Mouse (Mus musculus) cortical plate, adult 2 months (tissue): ENCODE data around the gene Rps23. TPM values are rescaled to one million over a fixed set of nuclear protein-coding genes. Genes with fewer than 3 reads are reported as not detected.
A peak's percentile ranks its signal among the peaks of the same experiment; 100 is the strongest.

Experiments
- H3K27ac ChIP-seq: fragments of 200-500 bp; 2 replicates; pipeline ENCODE4 v1.5.1; 2012; ENCODE audit warnings: low read length, control low read depth, inconsistent platforms; ENCODE audit not compliant: insufficient read depth
- H3K4me1 ChIP-seq: fragments of 200-500 bp; 2 replicates; pipeline ENCODE4 v1.6.1; 2011; ENCODE audit warnings: low read length; ENCODE audit not compliant: control insufficient read depth, insufficient read depth
- H3K4me3 ChIP-seq: fragments of 200-500 bp; 2 replicates; pipeline ENCODE4 v1.5.1; 2011; ENCODE audit warnings: mild to moderate bottlenecking, low read length, control low read depth; ENCODE audit not compliant: insufficient read depth
- CTCF ChIP-seq: fragments of 200-500 bp; IDR thresholded peaks from 2 replicates; pipeline ENCODE4 v1.5.1; 2011; ENCODE audit warnings: mild to moderate bottlenecking, control low read depth, low read length; ENCODE audit not compliant: insufficient read depth; ENCODE audit errors: extremely low read depth
- POLR2A ChIP-seq: fragments of 200-500 bp; IDR thresholded peaks from 2 replicates; pipeline ENCODE4 v1.6.1; 2011; ENCODE audit warnings: mild to moderate bottlenecking, low read length, control low read depth; ENCODE audit not compliant: insufficient read depth; ENCODE audit errors: extremely low read depth
- polyA plus RNA-seq: library from polyadenylated mRNA; depleted of rRNA; stranded (reverse); fragments of >200 nt; gene quantifications from 2 replicates; pipeline ENCODE4 v1.2.3, GENCODE M21; 2012; rRNA removed

Gene Rps23
- polyA plus RNA-seq, result 586 and 626 TPM in 2 replicates

GRCm38 (mm10) chr13:90922751-90923612 lies at the start of gene Rps23:
TSS of gene Rps23 (plus strand) at chr13:90922958.
- TF ChIP-seq CTCF (no peak), POLR2A (peak; percentile 83)
- Histone ChIP-seq H3K27ac (peak within 1 kb of the TSS; percentile 99), H3K4me3 (peak within 1 kb of the TSS; percentile 84), H3K4me1 (no peaks in the 10 kb centered on the region; the same call in 1 of the 2 replicates)

DNA sequence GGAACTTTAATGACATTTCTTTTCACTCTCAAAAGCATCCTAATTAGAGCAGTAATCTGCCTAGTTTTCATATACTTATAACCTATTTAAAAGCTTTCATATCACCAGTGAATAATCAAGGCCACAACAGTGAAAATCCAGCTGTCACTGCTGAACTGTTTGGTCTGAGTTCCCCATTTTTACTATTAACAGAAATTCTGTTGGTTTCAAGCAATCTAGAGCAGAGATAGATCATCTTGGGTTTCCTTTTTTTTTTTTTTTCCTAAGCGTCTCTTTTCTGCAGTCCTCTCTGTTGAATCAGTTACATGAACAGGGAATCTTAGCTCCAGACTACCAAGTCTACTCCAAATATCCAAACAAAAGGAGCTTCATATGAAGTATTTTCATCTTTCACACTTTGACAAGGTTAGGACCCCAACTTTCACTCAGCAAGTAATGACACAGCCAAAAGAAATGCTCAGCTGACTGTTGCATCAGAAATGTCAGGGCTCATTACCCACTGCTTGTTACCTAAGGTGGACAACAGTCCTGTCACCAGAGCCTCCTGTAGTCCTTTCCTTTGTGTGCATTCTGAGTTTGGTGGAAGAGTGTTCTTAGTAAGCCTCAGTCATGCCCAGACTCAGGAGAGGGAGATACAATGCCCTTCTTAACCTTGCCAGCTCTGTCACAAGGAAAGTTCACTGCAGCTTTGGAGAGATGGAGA lies 40.9 kb upstream of the Rps23 start:
- H3K27ac ChIP-seq, result no peak overlapping the region
- no peak overlapping the region for H3K4me3 ChIP-seq
- H3K4me1 ChIP-seq, result peaks cover 2% of the 10 kb centered on the region; the same call in 1 of the 2 replicates
- TF ChIP-seq POLR2A (no peak), CTCF (no peak)

DNA sequence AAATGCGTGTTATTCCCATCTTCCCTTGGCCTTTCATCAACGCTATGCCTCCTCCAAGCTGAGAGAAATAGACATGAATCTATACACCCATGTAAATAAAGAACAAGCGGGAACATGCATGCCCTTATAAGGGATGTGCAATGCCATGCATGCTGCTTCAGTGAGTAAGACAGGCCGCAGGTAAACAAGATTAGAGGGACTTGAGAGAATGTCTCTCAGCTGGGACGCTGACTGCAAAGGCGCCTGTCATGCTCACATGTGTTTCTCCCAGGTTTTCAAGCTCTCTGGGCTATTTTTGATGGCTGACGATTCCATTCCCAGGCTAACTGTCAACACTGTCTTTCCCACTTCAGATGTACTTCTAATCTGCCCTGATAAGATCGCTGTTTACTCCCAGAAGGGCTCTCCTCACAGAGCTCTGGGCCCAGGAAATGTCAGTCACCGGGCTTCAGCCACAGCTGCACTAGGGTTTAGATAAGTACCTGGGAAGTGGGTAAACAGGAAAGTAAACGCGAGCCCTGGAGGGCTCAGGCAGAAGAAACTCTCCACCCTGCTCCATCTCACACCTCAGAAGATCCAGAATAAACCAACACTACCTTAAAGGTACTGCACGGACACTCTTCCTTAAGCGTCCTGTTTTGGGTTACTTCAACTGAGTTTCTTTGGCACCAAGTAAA lies 36.8 kb upstream of the Rps23 start:
- H3K4me1 ChIP-seq, result peaks cover 2% of the 10 kb centered on the region; the same call in 1 of the 2 replicates
- no peak for TF ChIP-seq POLR2A
- no peak overlapping the region for H3K27ac ChIP-seq
- H3K4me3 ChIP-seq, result 0 out of 2 replicates have a peak overlapping the region, but pooled peaks have one; percentile 7

GRCm38 (mm10) chr13:90886568-90886983 lies 36.2 kb upstream of the Rps23 start:
- H3K4me3 ChIP-seq, result peak overlapping the region; percentile 7; the same call in 1 of the 2 replicates
- peaks cover 2% of the 10 kb centered on the region; the same call in 1 of the 2 replicates for H3K4me1 ChIP-seq
- TF ChIP-seq POLR2A (no peak), CTCF (peak; percentile 86)
- H3K27ac ChIP-seq, result no peak overlapping the region

DNA sequence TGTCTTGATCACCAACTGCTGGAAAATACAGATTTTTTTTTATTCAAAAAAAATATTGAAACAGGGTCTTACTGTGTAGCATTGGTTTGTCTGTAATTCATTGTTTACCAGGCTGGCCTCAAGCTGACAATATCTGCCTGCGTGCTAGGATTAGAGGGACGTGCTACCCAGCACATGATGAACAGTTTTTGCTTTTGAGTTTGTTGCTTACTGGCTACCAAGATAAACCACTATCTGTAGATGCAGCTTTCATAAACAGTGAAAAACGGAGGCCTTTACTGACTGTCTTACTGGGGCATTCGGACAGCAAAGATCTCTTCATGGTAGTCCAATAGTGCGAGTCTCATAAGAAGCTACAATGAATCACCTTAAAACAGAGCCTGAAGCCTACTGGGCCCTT lies 32.6 kb upstream of the Rps23 start:
- H3K27ac ChIP-seq, result no peak overlapping the region

DNA sequence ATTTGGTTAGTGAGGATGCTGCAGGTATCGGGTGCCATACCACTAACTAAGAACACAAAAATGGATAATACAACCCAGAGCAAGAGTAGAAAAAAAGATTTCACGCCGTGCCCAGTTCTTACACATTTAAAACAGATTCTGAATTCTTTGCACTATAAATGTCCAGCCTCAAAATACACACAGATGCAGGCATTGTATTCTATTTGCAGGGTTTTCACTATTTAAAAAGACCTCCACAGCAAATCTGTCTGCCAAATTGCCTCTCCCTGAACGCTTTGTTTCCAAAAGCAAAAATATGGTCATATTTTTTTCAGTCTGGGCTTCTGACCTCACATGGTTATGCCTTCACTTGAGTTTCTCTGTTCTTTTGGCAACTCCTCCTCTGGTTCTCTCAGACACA lies 27.9 kb upstream of the Rps23 start:
- no peaks in the 10 kb centered on the region; the same call in 1 of the 2 replicates for H3K4me1 ChIP-seq
- no peak overlapping the region for H3K27ac ChIP-seq
- no peak overlapping the region for H3K4me3 ChIP-seq
- no peak for TF ChIP-seq POLR2A
- no peak for TF ChIP-seq CTCF

More for the DNA sequence above, 32.6 kb upstream of the Rps23 start:
- H3K4me1 ChIP-seq, result peaks cover 2% of the 10 kb centered on the region; the same call in 1 of the 2 replicates
- TF ChIP-seq POLR2A, result no peak
- no peak for TF ChIP-seq CTCF
- no peak overlapping the region for H3K4me3 ChIP-seq

- Histone ChIP-seq H3K4me3 (no peak overlapping the region), H3K27ac (no peak overlapping the region)
Observed at GRCm38 (mm10) chr13:90896098-90896497, 26.7 kb upstream of the Rps23 start.

DNA sequence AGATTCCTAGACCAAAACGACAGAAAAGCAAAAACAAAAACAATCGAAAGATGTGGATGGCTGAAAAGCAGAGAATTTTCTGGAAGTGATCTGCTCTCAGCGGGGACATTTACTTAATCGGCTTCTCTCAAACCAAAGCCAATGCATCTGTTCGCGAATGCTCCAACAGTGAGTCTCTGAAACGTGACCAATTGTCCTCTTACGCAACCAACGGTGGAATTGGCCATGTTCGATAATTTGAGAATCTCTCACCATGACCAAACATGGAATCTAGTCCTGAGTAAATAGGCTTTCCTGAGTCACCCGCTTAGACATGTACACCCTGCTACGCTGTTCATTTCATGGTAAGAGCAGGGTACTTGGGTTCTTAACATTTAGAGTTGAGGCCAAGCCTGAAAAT lies 25.9 kb upstream of the Rps23 start:
- Histone ChIP-seq H3K4me1 (no peaks in the 10 kb centered on the region; the same call in 1 of the 2 replicates), H3K4me3 (no peak overlapping the region), H3K27ac (no peak overlapping the region)
- no peak for TF ChIP-seq CTCF
- TF ChIP-seq POLR2A, result no peak

More at GRCm38 (mm10) chr13:90896098-90896497, 26.7 kb upstream of the Rps23 start:
- TF ChIP-seq CTCF (no peak), POLR2A (no peak)
- H3K4me1 ChIP-seq, result no peaks in the 10 kb centered on the region; the same call in 1 of the 2 replicates

- H3K27ac ChIP-seq, result no peak within 1 kb of the TSS
- H3K4me3 ChIP-seq, result peak within 1 kb of the TSS; percentile 63
- H3K4me1 ChIP-seq, result no peaks in the 10 kb centered on the region
- TF ChIP-seq POLR2A (peak; percentile 35; the same call in 1 of the 2 replicates), CTCF (no peak)
Observed at GRCm38 (mm10) chr13:90905176-90905575, 17.6 kb upstream of the Rps23 start, which contains the start of gene Atp6ap1l. TSS of gene Atp6ap1l (minus strand) at chr13:90905355.
